Mouse (Mus musculus) v-Abl transformed pro-B cells (cell line): Measurements from ENCODE around the gene Ramp3.

ENCODE experiments used
- in situ Hi-C, 2 experiments: fragments of 400-800 bp; cut with MboI; formaldehyde crosslinking; loops; one replicate each; pipeline ENCODE4 v1.15.1; 2025; ENCODE audit not compliant: unreplicated experiment in 2 of 2

The Ramp3 gene

DNA sequence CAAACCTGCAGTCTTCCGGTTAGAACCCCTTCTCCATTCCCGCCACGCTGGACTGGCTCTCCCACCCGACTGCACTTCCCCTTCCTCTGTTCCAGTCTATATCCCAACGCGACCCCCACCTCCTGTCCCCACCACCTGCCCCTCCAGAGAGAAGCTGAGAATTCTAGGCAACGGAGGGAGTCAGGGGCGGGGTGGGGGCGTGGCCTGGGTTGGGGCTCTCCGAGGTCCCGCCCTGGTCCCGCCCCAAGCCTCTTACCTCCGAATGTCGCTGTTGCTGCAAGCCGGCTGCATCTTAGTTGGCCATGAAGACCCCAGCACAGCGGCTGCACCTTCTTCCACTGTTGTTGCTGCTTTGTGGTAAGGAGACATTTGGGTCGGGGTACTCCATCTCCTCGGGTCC is at the start of gene Ramp3:
Gene Ramp3, plus strand, starts transcription at position 251 of the 400 bp plus-strand sequence.
- in situ Hi-C loops: loop anchor here (5.0 to 25.0 kb wide), 4 partner anchors 107 to 1867 kb away; no protein-coding TSS in a partner anchor

DNA sequence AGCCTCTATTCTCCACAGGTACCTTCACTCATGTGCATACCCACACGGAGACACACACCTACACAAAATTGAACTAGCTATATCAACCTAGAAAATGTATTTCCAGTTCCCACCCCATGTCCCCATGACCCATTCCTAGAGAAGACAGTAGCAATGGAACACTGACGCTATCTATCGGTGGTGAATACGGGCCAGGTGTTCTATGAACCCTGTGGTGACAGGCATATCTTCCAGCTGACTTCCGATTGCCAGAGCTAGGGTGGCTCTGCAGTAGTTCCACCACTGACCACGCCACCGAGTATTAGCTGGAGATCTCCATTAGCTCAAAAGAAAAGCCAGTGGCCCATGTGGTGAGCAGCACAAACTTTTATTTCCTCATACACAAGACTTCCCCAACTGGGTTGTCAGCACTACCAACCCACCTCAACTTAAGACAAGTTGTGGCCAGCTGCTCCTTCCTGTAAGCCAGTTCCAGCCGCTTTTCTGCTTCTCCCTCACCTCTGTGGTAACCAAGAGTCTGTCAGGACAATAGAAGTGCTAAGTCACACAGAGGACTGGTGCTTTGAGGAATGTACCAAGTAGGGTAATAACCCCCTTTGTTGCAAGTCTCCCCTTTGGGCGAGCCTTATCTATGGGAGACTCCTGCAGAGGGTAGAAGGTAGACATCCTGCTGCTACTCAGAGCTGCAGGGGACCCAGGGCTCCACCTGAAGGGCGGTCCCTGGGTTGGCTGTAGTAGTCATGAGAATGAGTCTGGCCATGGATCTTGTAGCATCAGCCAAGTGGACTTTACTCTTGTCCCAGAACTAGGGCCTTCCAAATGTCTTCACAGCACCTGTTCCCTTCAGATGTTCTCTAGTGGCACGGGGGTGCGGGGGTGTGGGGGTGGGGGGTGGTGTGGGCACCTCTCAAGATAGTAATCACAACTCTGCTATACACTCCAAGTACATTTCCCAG is 42.8 kb upstream of the Ramp3 start:
- in situ Hi-C loops: no loop called here

DNA sequence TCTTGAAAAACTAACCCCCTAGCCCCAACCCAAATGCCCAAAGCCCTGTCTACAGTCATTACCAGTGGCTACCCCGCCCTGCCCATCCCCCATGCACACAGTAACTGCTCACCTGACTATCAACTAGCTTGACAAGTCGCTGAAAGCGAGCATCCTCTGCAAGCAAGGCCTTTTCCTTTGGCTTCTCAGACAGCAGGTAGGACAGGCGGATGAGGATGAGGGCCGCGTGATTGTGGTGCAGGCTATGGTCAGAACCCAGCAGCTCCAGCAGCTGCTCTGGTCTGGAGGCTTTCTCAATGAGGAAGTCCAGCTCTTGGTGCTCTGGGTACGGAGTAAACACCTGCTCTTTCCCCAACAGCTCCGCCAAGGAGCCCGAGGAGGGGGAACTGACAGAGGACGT is 34.6 kb upstream of the Ramp3 start:
- in situ Hi-C loops: loop anchor here (5.0 to 10.0 kb wide), 2 partner anchors 36 to 429 kb away; no protein-coding TSS in a partner anchor

DNA sequence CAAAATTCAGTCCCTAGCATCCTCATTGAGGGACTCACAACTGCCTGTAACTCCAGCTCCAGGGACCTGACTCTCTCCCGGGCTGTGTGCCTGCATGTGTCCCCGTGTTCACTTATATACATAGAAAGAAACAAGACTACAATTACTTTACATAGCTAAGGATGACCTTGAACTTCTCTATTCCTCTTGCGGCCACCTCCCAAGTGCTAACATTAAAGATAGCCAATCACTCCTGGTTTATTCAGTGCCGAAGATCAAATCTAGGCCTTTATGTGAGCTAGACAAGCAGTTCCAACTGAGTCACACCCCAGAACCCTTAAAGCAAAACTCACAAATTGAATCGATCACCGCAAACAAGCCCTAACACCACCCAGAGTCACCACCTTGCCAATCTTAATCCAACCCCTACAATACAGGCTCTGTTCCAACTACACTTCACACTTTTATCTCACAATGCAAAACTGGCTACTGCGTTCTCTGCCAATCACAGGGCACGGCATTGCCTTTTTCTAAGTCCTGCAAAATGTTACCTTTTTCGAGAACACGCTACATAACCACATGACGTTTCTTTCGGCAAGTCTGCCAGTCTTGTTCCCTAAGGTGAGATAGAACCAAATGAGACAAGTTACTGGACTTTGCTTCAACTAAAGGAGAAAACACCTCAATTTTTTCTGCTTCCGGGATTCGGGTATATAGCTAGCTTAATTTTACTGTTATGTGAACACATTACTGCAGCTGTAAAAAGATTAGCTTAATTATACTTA is 33.5 kb upstream of the Ramp3 start:
- in situ Hi-C loops: loop anchor here (5.0 to 25.0 kb wide), 3 partner anchors 38 to 638 kb away; no protein-coding TSS in a partner anchor

DNA sequence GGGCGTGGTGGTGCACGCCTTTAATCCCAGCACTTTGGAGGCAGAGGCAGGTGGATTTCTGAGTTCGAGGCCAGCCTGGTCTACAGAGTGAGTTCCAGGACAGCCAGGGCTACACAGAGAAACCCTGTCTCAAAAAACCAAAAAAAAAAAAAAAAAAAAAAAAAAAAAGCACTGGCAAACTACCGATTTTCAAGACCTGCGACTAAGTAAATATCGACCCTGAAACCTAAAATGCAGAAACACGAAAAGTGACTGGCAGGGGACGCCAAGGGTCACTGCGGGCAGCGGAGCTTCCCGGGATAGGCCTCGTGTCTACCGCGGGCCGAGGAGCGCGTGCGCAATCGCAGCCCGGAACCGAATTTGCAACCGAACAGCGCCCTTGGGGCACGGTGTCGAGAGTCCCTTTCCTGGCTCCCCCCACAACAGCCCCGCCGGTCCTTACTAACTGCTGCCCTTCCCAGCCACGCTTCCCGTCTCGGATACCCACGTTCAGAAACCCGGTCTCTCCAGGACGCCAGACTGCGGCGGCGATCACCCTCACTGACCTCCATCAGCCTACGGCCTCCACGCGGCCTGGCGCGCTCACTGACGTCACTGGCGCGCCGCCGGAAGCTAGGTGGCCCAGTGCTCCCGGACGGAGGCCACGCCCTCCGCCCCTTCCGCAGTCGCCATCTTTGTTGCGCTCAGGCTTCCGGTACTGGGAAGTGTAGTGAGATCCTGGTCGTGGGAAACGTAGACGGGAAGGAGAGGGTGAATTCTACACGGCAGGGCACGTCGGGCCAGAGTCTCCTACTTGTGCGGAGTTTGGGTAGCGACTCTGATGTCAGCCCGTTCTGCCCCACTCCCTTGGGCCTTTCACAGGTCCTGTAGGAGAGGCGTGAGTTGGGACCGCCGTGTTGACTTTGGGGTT is 32.6 kb upstream of the Ramp3 start, which contains the start of gene Tbrg4:
Gene Tbrg4, minus strand, starts transcription at position 590 of the 910 bp plus-strand sequence.
- in situ Hi-C loops: loop anchor here (10.0 to 25.0 kb wide), 2 partner anchors 431 to 638 kb away; no protein-coding TSS in a partner anchor

DNA sequence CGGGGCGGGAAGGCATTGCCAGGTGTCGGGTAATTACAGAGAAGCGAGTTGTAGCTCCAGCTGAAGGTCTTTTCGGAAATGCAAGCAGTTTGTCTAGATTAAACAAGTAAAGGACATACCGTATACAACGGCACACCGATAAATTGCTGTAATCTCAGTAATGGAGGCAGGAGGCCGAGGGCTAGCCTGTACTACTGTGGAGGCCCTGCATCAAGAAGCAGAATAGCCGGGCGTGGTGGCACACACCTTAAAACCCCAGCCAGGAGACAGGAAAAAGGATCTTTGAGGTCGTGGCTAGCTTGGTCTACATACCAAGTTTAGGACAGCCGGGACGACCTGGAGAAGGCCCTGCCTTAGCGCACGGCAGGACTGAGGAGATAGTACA is 31.9 kb upstream of the Ramp3 start:
- in situ Hi-C loops: loop anchor here (10.0 to 25.0 kb wide), 2 partner anchors 432 to 639 kb away; no protein-coding TSS in a partner anchor

DNA sequence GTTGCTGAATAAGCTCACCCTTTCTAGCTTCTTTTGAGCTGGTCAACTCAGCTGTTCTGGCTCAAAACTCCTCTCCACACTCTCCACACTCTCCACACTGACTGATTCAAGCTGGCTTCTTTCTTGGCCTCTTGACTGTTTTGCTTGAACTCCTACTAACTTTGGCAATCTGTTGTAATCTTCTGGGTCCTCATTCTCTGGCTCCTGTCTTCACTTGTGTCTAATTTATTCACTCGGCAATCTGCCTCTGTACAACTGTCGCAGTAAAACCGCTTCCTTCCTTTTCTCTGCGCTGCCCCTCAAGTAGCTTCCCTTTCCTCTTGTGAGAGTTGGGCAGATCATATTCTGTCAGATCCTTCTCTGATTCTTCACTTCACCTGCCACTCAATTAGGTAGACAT is 30.6 kb upstream of the Ramp3 start:
- in situ Hi-C loops: loop anchor here (10.0 to 25.0 kb wide), 2 partner anchors 433 to 640 kb away; no protein-coding TSS in a partner anchor

DNA sequence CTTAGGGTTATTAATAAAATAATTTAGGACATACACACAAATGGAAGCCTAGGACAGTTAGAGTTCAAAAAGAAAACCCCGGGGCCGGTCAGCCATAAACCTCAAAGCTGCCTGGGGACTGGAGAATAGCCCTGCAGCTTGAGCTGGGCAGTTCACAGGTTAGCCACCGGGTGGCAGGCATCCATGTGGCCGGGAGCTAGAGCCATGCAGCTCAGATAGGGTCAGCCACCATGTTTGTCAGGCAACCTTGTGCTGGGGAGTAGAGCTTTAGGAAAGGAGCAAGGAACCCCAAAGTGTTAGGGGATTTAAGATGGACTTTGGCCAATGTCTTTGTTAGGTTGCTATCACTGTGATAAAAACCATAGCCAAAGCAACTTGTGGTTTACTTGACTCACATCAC is 29.8 kb upstream of the Ramp3 start:
- in situ Hi-C loops: loop anchor here (10.0 to 25.0 kb wide), 2 partner anchors 434 to 641 kb away; no protein-coding TSS in a partner anchor

DNA sequence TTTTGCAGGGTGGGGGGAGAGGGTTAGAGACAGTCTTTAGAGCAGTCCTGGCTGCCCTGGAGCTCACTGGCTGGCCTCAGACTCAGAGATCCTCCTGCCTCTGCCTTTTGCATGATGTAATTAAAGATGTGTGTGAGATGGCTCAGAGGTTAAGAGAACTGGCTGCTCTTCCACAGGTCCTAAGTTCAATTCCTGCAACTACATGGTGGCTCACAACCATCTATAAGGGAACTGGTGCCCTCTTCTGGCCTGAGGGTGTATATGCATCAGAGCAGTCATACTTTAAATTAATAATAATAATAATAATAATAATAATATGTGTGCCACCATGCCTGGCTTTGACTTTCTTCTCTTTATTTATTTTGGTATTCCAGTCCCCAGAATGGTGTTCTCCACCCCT is 28.7 kb upstream of the Ramp3 start:
- in situ Hi-C loops: loop anchor here (5.0 to 25.0 kb wide), 3 partner anchors 102 to 642 kb away; no protein-coding TSS in a partner anchor

DNA sequence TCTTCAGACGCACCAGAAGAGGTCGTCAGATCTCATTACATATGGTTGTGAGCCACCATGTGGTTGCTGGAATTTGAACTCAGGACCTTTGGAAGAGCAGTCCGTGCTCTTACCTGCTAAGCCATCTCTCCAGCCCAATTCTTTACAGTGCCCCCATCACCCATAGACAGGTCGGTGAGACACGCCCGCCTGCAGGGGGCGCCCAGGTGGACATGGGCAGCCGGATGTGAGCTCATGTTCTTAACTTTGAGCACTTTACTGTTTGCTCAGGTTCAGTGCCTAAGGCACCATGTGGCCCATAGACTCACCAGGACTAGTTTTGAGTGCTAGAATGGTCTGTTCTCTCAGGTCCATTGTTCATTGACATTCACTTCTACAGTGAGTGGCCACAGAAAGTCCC is 22.2 kb upstream of the Ramp3 start:
- in situ Hi-C loops: loop anchor here (25.0 kb wide), 1 partner anchor 649 kb away; no protein-coding TSS in a partner anchor

DNA sequence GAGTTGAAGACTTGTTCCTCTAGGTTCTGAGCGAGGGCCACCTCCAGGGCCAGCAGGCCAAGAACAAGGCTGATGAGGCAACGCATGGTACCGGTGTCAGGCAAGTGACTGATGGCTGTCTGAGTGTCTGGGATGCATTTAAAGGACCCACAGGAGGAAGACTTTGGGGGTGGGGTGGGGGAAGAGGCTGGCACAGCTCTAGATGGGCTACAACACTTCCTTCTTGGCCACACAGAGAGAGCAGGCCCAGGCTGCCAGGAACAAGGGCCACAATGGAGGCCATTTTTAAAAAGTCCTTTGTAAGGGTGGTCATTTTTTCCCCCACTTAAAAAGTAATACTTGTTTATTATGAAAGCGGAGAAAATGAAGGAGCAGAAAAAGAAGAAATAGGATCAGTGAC is 19.8 kb upstream of the Ramp3 start, which contains the start of gene Wap:
Gene Wap, minus strand, starts transcription at position 101 of the 400 bp plus-strand sequence.
- in situ Hi-C loops: loop anchor here (25.0 kb wide), 1 partner anchor 651 kb away; no protein-coding TSS in a partner anchor

DNA sequence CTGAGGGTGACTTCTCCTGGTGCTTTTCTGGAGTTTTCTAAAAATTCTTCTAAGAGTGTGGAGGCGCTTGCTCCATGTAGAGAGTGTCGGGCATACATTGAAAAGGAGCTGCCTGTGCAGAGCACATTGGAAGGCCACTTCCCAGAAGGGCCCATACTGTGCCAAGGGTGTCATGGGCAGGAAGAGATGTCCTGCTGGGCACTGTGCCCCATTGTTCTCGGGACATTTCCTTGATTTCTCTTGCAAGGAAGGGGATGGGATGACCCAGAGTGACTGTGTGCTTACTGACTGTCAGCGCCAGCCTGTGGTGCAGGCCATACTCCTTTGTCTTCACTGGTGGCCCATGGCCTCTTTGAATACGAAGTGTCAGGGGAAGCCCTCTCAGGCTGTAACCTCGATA is 19.2 kb upstream of the Ramp3 start:
- in situ Hi-C loops: loop anchor here (25.0 kb wide), 1 partner anchor 652 kb away; no protein-coding TSS in a partner anchor

DNA sequence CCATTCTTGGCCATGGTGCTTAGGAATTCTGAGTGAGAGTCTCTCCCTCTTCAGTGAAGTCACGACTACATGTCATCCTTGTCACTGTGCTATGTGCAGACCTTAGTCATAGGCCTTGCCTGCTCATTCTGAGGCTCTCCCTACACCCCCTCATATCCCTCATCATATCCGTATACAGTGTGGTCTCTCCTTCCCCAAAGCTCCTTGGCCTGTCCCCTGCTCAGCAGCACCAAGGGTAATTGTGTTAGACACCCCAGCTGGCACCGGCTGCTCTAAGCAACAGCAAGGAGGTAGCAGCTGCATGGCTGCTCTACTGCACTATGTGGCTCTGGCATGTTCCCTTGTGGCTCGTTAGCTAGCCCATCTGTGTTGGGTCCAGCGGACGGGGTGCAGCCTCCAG is 13.8 kb upstream of the Ramp3 start:
- in situ Hi-C loops: loop anchor here (25.0 kb wide), 1 partner anchor 657 kb away; no protein-coding TSS in a partner anchor

DNA sequence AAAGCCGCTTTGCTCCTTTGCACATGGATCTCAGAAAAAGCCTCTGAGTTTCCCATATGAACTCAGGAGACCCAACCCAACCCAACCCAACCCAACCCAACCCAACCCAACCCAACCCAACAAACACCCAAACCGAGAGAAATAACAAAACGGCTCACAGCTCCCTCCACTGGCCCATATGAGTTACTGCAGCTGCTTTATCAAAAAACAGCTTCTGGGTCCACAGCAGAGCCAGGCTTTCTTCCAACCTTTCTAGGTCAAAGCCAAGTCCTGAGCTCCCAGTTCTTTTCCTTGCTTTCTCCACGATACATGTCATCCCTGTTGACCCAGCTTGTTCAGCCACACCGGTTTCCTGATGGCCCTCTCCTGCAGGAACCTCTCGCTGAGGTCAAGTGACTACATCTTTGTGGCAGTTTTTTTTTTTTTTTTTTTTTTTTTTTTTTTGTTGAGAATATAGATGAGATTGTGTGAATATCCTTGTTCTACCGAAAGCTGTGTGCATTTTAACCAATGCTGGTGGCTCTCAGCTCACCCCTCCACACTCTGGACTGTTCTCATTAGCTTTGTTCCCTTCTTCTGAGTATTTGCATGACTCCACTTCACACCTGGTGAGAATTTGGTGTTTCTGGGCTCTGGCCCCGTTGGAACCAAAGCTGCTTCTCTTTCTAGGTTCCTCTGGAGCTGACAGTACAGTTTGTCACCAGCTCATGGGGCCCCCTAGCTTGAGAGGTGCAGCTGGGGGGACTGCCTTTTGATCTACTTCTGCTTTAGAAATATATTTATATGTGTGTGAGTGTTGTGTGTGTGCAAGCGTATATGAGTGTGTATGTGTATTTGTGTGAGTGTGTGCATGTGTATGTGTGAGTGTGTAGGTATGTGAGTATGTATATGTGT is 10.2 kb upstream of the Ramp3 start:
- in situ Hi-C loops: loop anchor here (25.0 kb wide), 1 partner anchor 661 kb away; no protein-coding TSS in a partner anchor

DNA sequence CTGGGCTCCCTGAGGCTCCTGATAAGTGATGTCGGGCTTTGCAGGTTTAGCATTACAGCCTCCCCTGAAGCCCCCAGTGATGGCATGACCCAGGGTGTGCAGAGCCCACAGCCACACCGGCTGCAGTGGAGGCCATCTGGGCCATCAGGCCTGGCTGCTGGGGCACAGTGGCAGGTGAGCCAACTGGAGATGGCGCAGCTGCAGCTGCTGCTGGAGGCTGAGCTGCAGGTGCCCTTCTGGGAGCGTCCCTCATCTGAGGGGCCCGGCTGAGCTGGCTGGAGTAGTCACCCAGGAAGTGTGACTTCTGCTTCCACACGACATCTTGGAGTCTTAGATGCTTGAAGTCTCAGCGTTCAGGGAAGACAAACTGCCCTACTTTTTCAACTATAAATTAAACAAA is 7.8 kb upstream of the Ramp3 start:
- in situ Hi-C loops: loop anchor here (5.0 to 25.0 kb wide), 5 partner anchors 114 to 1874 kb away; no protein-coding TSS in a partner anchor

DNA sequence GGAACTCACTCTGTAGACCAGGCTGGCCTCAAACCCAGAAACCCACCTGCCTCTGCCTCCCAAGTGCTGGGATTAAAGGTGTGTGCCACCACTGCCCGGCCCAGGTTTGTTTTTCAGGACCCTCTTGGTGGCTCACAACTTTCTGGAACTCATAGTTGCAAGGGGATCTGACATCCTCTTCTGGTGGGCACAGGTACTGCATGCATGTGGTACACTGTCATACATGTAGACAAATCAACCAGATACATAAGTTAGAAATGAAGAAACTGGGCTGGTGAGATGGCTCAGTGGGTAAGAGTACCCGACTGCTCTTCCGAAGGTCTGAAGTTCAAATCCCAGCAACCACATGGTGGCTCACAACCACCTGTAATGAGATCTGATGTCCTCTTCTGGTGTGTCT is 5.3 kb upstream of the Ramp3 start:
- in situ Hi-C loops: loop anchor here (5.0 to 25.0 kb wide), 5 partner anchors 112 to 1872 kb away; no protein-coding TSS in a partner anchor

DNA sequence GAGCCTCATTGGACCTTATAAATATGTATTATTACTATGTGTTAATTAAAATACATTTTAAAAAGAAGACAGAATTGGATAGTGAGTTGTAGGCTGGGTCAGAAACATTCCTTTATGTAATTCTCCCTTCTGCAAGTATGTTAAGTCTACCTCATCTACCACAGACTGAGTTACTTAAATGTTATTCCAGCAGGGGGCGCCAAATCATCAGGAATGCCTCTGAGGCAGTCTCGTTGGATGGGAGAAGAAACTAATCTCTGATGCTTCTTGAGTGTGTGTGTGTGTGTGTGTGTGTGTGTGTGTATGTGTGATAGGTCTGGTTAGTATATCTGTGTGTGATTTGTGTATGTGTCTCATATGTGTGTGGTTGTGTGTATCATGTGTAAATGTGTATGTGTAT is 3.4 kb upstream of the Ramp3 start:
- in situ Hi-C loops: loop anchor here (5.0 to 25.0 kb wide), 6 partner anchors 110 to 1870 kb away; no protein-coding TSS in a partner anchor

DNA sequence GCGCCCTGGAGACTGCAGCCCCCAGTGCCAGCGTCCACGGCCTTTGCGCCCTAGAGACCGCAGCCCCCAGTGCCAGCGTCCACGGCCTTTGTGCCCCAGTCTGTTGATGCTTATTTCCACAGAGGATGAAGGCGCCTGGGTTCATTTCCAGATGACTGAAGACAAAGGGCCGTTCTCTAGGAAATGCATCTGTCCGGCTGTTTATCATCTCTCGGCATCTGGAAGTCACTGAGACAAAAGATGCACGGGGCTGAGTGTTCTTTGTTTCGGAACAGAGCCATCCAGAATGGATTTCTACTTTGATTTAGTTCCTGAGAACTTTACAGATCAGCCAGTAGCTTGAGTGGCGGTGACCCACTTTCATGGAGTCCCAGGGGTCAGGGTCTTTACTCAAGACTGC is 2.9 kb downstream of the Ramp3 start:
- in situ Hi-C loops: loop anchor here (10.0 to 25.0 kb wide), 2 partner anchors 104 to 1576 kb away; no protein-coding TSS in a partner anchor
